Mouse (Mus musculus) ovary, adult 18-20 months (tissue): Measurements from ENCODE around the gene Ankrd65.
"Not testable (repeated sequence)": the region's sequence is repeated elsewhere in the genome, so short reads cannot be mapped to it uniquely, and the experiment has no call there.

Source experiments
- DNase-seq: peaks from one replicate; pipeline ENCODE4 v3.0.0; 2022; ENCODE audit warnings: low spot score, mixed read lengths

Gene Ankrd65

GRCm38 (mm10) chr4:155774971-155775740 lies 15.1 kb upstream of the Ankrd65 start:
- DNase-seq, result peak; percentile 28

- no peak for DNase-seq
These were observed 14.4 kb upstream of the Ankrd65 start for GRCm38 (mm10) chr4:155775855-155776254.

- DNase-seq, result no peak
These were observed 13.4 kb upstream of the Ankrd65 start for GRCm38 (mm10) chr4:155776704-155777335.

GRCm38 (mm10) chr4:155777816-155778215 lies 12.4 kb upstream of the Ankrd65 start:
- DNase-seq, result peak; percentile 52

- DNase-seq, result no peak
These were observed 10.7 kb upstream of the Ankrd65 start for GRCm38 (mm10) chr4:155779498-155779897.

- DNase-seq, result peak; percentile 50
These were observed 9.3 kb upstream of the Ankrd65 start for GRCm38 (mm10) chr4:155780895-155781294.

- DNase-seq, result no peak
These were observed 6.7 kb upstream of the Ankrd65 start for GRCm38 (mm10) chr4:155783486-155784080.

GRCm38 (mm10) chr4:155784081-155784701 lies 6.0 kb upstream of the Ankrd65 start:
- DNase-seq, result peak; percentile 77

- no peak for DNase-seq
These were observed 5.0 kb upstream of the Ankrd65 start for GRCm38 (mm10) chr4:155785246-155785645.

- no peak for DNase-seq
These were observed 4.4 kb upstream of the Ankrd65 start, which contains the start of gene Tmem88b for GRCm38 (mm10) chr4:155785819-155786218. Gene Tmem88b, minus strand, starts transcription at chr4:155785874.

GRCm38 (mm10) chr4:155788300-155788699 lies 1.9 kb upstream of the Ankrd65 start:
- DNase-seq, result no peak

- DNase-seq, result not testable (repeated sequence)
These were observed 1.4 kb upstream of the Ankrd65 start for GRCm38 (mm10) chr4:155788833-155789232.

GRCm38 (mm10) chr4:155790650-155791161 lies 467 bp downstream of the Ankrd65 start:
- DNase-seq, result no peak

- no peak for DNase-seq
These were observed 1.1 kb downstream of the Ankrd65 start for GRCm38 (mm10) chr4:155791240-155791933.

GRCm38 (mm10) chr4:155793730-155794129 lies 3.5 kb downstream of the Ankrd65 start:
- DNase-seq, result no peak

GRCm38 (mm10) chr4:155802075-155802474 lies 11.8 kb downstream of the Ankrd65 start:
- no peak for DNase-seq

- no peak for DNase-seq
These were observed 12.6 kb downstream of the Ankrd65 start, which contains the start of gene Mrpl20 for GRCm38 (mm10) chr4:155802741-155803339. Gene Mrpl20, plus strand, starts transcription at chr4:155802878.

- peak; percentile 90 for DNase-seq
These were observed 13.3 kb downstream of the Ankrd65 start for GRCm38 (mm10) chr4:155803340-155804041.

GRCm38 (mm10) chr4:155807841-155808240 lies 17.6 kb downstream of the Ankrd65 start:
- no peak for DNase-seq

GRCm38 (mm10) chr4:155811929-155812664 lies 21.9 kb downstream of the Ankrd65 start, which contains the start of gene Ccnl2:
Gene Ccnl2, plus strand, starts transcription at chr4:155812489.
- peak; percentile 93 for DNase-seq
